Mouse (Mus musculus): Measurements from ENCODE around the gene Frem3. TPM values are rescaled to one million over a fixed set of nuclear protein-coding genes. Genes with fewer than 3 reads are reported as not detected.
"Not testable (repeated sequence)": the region's sequence is repeated elsewhere in the genome, so short reads cannot be mapped to it uniquely, and the experiment has no call there.

Gene Frem3
- total and polyA plus RNA-seq, 2 experiments, result under 0.01 TPM; not detected in 1

DNA sequence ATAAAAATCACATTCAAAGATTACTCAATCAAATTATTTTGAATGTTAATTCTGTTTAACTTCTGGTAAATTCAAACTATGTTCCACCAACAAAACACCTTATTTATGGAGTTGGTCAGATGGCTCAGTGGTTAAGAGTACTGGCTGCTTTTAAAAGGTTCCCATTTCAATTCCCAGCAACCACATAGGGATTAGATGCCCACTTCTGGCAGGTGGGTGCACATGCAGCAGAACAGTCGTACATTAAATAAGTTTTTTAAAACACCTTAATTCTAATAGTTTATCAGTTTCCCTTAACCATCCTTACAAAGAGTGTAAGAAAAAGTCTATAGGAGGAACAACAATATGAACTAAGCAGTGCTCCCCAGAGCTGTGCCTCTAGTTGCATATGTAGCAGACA lies 103.6 kb downstream of the Frem3 start:
- no peak overlapping the region for H3K9ac ChIP-seq (ENCODE audit: low read depth, low read length)
- no peaks in the 10 kb centered on the region for H3K79me2 ChIP-seq (ENCODE audit: control insufficient read depth, insufficient read depth, low read length)
- no peak overlapping the region for H3K27ac ChIP-seq (replicated peaks; ENCODE audit: insufficient read depth, low read depth, low read length)
- no peaks in the 10 kb centered on the region for H3K27me3 ChIP-seq (ENCODE audit: control insufficient read depth, insufficient read depth, low read length)
- no peak overlapping the region for H3K4me3 ChIP-seq (ENCODE audit: insufficient read depth, low read depth, low read length)
- WGBS, result 92% methylated on average over 1 of the region's 1 CpGs
- no peak for DNase-seq (ENCODE audit: extremely low read depth, low read depth, low spot score)
- TF ChIP-seq CTCF (IDR thresholded peaks at IDR 0.05; ENCODE audit: low read depth, low read length) (no peak), POLR2A (IDR thresholded peaks at IDR 0.05; ENCODE audit: extremely low read depth, insufficient read depth, low read length) (no peak)
- H3K4me1 ChIP-seq (ENCODE audit: control insufficient read depth, insufficient read depth, low read length), result no peaks in the 10 kb centered on the region
- H3K36me3 ChIP-seq (ENCODE audit: control insufficient read depth, insufficient read depth, low read length), result peaks cover 42% of the 10 kb centered on the region

GRCm38 (mm10) chr8:80732326-80732725 lies 121.4 kb downstream of the Frem3 start:
- peaks cover 32% of the 10 kb centered on the region for H3K36me3 ChIP-seq (ENCODE audit: control insufficient read depth, insufficient read depth, low read length)
- no peak overlapping the region for H3K4me3 ChIP-seq (ENCODE audit: insufficient read depth, low read depth, low read length)
- no peaks in the 10 kb centered on the region for H3K27me3 ChIP-seq (ENCODE audit: control insufficient read depth, insufficient read depth, low read length)
- DNase-seq (ENCODE audit: extremely low read depth, low read depth, low spot score), result no peak
- H3K4me1 ChIP-seq (ENCODE audit: control insufficient read depth, insufficient read depth, low read length), result no peaks in the 10 kb centered on the region
- no peak overlapping the region for H3K27ac ChIP-seq (replicated peaks; ENCODE audit: insufficient read depth, low read depth, low read length)
- H3K9ac ChIP-seq (ENCODE audit: low read depth, low read length), result no peak overlapping the region
- peaks cover 4% of the 10 kb centered on the region; the same call in 1 of the 2 replicates for H3K79me2 ChIP-seq (ENCODE audit: control insufficient read depth, insufficient read depth, low read length)
- TF ChIP-seq CTCF (IDR thresholded peaks at IDR 0.05; ENCODE audit: low read depth, low read length), result no peak
- no peak for TF ChIP-seq POLR2A (IDR thresholded peaks at IDR 0.05; ENCODE audit: extremely low read depth, insufficient read depth, low read length)

DNA sequence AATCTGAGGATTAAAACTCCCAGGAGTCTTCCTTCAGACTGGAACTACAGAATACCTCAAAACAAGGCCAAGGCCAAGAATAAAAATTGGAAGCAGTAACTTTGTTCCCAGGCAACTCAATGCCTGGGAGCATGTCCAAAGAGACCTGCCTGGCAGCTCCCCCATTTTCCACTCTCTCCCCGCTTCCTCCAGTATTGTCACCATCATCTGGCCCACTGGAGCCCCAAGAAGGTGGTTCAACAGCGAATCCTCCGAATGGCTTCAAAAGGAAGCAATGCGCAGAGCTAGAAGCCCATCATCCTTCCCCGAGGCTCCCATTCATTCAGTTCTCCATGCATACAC lies 127.1 kb downstream of the Frem3 start:
- TF ChIP-seq POLR2A (IDR thresholded peaks at IDR 0.05; ENCODE audit: extremely low read depth, insufficient read depth, low read length), result no peak
- TF ChIP-seq CTCF (IDR thresholded peaks at IDR 0.05; ENCODE audit: low read depth, low read length), result no peak
- H3K9ac ChIP-seq (ENCODE audit: low read depth, low read length), result peak overlapping the region; percentile 98
- H3K4me3 ChIP-seq (ENCODE audit: insufficient read depth, low read depth, low read length), result peak overlapping the region; percentile 99
- WGBS, result 2% methylated on average over 5 of the region's 5 CpGs
- H3K36me3 ChIP-seq (ENCODE audit: control insufficient read depth, insufficient read depth, low read length), result peaks cover 11% of the 10 kb centered on the region
- H3K4me1 ChIP-seq (ENCODE audit: control insufficient read depth, insufficient read depth, low read length), result peaks cover 5% of the 10 kb centered on the region; the same call in 1 of the 2 replicates
- DNase-seq (ENCODE audit: extremely low read depth, low read depth, low spot score), result peak; percentile 21
- peaks cover 9% of the 10 kb centered on the region; the same call in 1 of the 2 replicates for H3K79me2 ChIP-seq (ENCODE audit: control insufficient read depth, insufficient read depth, low read length)
- peak overlapping the region; percentile 90; the same call in 1 of the 2 replicates for H3K27ac ChIP-seq (replicated peaks; ENCODE audit: insufficient read depth, low read depth, low read length)
- no peaks in the 10 kb centered on the region for H3K27me3 ChIP-seq (ENCODE audit: control insufficient read depth, insufficient read depth, low read length)

GRCm38 (mm10) chr8:80738388-80739154 lies 127.7 kb downstream of the Frem3 start:
- Histone ChIP-seq H3K9ac (ENCODE audit: low read depth, low read length) (peak overlapping the region; percentile 98), H3K27me3 (ENCODE audit: control insufficient read depth, insufficient read depth, low read length) (no peaks in the 10 kb centered on the region), H3K36me3 (ENCODE audit: control insufficient read depth, insufficient read depth, low read length) (peaks cover 9% of the 10 kb centered on the region; the same call in 1 of the 2 replicates), H3K27ac (replicated peaks; ENCODE audit: insufficient read depth, low read depth, low read length) (peak overlapping the region; percentile 90), H3K4me3 (ENCODE audit: insufficient read depth, low read depth, low read length) (peak overlapping the region; percentile 99), H3K79me2 (ENCODE audit: control insufficient read depth, insufficient read depth, low read length) (peaks cover 9% of the 10 kb centered on the region; the same call in 1 of the 2 replicates), H3K4me1 (ENCODE audit: control insufficient read depth, insufficient read depth, low read length) (peaks cover 5% of the 10 kb centered on the region; the same call in 1 of the 2 replicates)
- TF ChIP-seq POLR2A (IDR thresholded peaks at IDR 0.05; ENCODE audit: extremely low read depth, insufficient read depth, low read length) (no peak), CTCF (IDR thresholded peaks at IDR 0.05; ENCODE audit: low read depth, low read length) (no peak)
- DNase-seq (ENCODE audit: extremely low read depth, low read depth, low spot score), result peak; percentile 21
- under 1% methylated on average over 75 of the region's 84 CpGs for WGBS

DNA sequence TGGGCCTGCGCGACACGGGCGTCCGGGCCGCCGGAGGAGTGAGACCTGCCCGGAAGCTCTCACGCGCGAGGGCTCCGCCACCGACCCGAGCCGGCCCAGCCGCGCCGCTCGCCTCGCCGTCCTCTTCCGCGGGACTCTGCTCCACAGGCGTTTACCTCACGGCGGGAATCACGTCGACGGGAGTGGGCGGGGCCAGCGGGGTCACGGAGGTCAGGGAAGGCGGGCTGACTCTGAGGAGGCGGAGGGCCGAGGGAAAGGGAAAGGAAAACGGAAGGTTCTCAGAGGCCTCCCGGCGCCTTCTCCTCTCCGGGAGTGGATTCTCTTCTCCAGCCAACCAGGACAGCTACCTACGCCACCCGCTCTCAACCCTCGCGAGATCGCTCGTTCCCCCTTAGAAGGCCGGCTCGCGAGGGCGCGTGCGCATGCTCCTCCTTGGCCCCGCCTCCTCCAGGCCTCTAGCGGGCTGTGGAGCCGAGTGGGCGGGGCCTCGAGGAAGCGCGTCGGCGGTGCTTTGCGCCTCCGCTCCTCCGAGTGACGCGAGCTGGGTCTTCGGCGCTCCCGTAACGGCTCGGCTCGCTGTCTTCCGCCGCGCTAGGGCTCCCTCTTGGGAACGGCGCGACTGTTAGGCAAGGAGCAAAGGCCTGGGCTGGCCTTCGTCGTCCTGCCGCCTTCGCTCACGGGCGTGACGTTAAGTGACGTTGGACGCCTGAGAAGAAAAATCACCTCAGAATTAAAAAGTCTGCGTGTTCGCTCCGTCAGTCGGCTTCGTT lies 128.5 kb downstream of the Frem3 start, which contains the start of gene Smarca5:
TSS of gene Smarca5 (minus strand) at position 343 of the 770 bp plus-strand sequence.
- 1% methylated on average over 90 of the region's 91 CpGs for WGBS
- peak; percentile 78 for DNase-seq (ENCODE audit: extremely low read depth, low read depth, low spot score)
- Histone ChIP-seq H3K4me3 (ENCODE audit: insufficient read depth, low read depth, low read length) (peak within 1 kb of the TSS; percentile 99), H3K9ac (ENCODE audit: low read depth, low read length) (peak within 1 kb of the TSS; percentile 98), H3K27ac (replicated peaks; ENCODE audit: insufficient read depth, low read depth, low read length) (peak within 1 kb of the TSS; percentile 90)
- H3K79me2 ChIP-seq (ENCODE audit: control insufficient read depth, insufficient read depth, low read length); H3K36me3 ChIP-seq (ENCODE audit: control insufficient read depth, insufficient read depth, low read length); H3K4me1 ChIP-seq (ENCODE audit: control insufficient read depth, insufficient read depth, low read length); H3K27me3 ChIP-seq (ENCODE audit: control insufficient read depth, insufficient read depth, low read length): not testable (repeated sequence)
- peak; percentile 48 for TF ChIP-seq POLR2A (IDR thresholded peaks at IDR 0.05; ENCODE audit: extremely low read depth, insufficient read depth, low read length)

All from liver, adult 2 months (tissue).